Mouse (Mus musculus) left cerebral cortex, adult 11 months (tissue): Measurements from ENCODE around the gene Ttc27.
A peak's percentile ranks its signal among the peaks of the same experiment; 100 is the strongest.

Source experiments
- DNase-seq: peaks from one replicate; pipeline ENCODE4 v3.0.0; 2022; ENCODE audit warnings: low spot score

The Ttc27 gene

DNA sequence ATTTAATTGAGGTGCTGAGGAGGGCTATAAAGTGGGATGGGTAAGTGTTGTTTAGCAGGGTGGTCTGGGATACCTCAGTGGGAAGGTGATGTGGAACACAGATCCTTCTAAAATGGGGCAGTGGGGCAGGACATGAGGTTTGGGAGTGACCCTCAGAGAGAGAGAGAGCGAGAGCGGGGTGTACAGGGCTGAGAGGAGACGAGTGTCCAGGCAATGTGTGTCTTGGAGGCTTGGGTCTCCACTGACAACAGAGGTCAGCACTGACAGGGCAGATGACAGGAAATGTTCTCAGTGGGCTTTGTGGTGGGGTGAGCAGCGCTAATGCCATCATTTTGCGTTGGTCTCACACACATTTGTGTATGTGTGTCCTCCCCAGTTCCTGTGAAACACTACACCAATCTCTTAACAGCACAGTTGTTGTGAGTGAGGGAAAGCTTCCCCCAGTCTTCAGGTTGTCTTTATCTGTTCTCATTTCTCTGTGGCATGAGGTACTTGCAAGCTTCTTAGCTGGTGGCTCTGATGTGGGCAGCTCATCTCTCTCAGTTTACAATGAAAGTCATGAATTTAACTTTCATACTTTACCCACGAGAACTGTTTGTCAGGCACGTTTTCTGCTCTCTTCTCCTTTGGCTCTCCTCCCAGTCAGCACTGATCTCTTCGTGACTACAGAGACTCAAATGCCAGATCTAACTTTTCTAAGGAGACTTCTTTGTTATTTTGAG is 35.5 kb downstream of the Ttc27 start:
- no peak for DNase-seq

- no peak for DNase-seq
These were observed 36.1 kb downstream of the Ttc27 start for GRCm38 (mm10) chr17:74753628-74754104.

DNA sequence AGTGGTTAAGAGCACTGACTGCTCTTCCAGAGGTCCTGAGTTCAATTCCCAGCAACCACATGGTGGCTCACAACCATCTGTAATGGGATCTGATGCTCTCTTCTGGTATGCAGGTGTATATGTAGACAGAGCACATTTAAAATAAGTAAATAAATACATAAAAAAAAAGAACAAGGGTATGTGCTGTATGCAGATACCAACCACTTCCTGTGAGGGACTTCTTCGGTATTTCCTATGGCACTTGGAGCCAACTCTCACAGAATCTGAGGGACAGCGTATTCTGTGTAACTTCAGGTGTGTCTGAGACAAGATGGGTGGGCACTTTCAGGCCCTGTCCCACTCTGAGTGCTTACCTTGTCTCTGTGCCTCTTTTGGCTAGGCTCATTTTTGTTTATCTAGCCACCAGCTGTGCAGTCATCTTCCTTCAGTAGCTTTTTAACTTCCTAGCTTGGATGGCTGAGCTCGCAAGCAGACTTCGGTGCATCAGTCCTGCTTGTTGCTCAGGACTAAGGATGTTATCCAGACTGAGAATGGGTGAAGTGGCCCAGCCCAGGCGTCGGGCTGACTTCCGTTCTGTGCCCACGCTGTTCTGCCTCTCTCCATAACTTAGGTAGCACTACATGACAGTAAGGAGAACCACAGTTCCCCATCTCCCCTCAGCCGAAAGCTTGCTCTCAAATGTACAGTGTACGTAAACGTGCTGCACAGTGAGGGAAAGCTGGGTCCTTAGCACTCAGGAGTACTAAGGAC is 37.0 kb downstream of the Ttc27 start:
- no peak for DNase-seq

GRCm38 (mm10) chr17:74769390-74769811 is 51.9 kb downstream of the Ttc27 start:
- DNase-seq, result no peak

DNA sequence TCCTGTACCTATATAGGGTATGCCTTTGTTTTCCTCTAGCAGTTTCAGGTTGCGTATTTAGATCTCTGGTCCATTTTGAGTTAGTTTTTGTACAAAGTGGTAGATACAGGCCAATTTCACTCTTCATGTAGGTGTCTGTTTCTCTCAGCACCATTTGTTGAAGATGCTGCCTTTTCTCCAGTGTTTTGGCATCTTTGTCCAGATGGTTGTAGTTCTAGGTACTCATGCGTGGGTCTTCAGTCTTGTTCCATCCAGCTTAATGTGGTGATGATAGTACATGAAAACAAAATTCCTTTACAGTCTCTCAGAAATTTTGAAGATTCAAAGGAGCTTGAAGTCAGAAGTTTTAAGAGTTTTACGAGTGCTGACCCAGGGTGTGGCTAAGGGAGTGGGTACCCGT is 54.8 kb downstream of the Ttc27 start:
- DNase-seq, result no peak

GRCm38 (mm10) chr17:74773556-74773955 is 56.0 kb downstream of the Ttc27 start:
- no peak for DNase-seq

DNA sequence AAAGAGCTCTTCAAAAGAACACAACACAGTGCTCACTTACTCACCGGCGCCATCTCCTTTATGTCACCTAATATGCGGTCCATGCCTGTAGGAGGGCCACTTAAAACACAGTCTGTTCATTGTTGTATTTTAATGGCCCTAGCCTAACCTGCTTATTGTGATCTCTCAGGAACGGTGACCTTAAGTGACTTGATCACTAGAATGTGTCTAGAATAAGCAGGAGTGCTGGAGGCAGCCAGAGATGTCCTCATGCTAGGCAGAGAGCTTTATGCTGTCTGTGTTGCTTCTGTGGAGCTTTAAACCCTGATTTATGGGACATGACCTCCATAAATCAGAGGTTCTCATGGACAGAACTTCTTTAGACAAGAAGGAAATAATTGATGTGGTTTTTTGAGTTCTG is 62.6 kb downstream of the Ttc27 start:
- DNase-seq, result no peak

GRCm38 (mm10) chr17:74780627-74781026 is 63.1 kb downstream of the Ttc27 start:
- DNase-seq, result no peak

GRCm38 (mm10) chr17:74781911-74782310 is 64.4 kb downstream of the Ttc27 start:
- no peak for DNase-seq

GRCm38 (mm10) chr17:74785586-74785985 is 68.1 kb downstream of the Ttc27 start:
- DNase-seq, result no peak

DNA sequence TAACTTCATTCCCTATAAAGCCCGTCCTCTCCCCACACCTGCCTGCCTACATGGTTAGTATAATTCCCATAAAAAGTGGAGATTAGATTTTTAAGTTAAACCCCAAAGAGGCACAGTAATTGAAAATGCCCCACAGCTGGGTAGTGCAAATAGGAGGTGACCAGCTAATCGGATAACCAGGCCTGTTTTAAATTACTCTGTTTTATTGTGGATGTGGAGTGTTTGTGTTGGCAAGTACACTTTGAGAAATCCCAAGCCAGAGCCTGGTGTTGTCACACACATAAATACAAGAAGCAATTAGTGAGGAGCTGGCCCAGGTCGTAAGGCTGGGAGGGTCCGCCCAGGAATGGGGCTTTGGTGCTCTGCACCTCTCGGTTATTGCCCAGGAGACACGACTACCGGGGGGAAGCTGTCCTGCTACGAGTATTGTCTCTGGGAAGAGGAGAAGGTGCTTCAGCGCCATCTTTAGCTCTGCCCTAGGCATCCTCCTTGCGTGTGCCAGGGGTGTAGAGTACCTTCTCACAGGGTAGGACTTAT is 68.7 kb downstream of the Ttc27 start:
- DNase-seq, result no peak

DNA sequence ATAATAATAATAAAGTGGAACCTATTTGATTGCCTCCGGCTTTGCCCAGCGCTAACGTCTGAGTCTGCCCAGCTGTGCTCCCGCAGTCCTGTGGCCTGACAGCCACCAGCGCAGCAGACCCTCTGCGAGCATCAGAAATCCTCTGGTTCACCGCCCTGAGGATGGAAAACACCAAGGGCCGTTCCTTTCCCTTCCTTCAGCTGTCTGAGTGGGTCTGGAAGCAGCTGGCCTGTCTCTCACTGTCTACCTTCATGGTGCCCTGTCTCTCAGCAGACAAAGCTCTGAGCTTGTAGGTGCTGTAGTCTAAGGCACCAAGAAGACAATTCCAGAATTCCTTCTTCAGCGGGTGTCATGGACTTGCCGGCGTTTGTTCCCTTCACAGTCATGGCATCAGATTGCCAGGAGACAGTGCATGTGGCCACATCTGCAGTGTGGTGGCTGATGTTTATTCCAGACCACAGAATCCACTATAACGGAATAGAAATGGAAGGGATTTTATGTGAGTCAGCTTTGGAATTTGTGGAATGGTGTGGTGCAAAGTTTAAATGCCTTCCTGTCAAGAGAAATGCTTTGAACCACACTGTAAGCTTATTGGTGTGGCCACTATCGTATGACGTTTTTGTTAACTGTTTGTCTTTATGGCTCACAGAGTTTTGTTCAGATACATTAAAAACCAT is 78.6 kb downstream of the Ttc27 start:
- no peak for DNase-seq

DNA sequence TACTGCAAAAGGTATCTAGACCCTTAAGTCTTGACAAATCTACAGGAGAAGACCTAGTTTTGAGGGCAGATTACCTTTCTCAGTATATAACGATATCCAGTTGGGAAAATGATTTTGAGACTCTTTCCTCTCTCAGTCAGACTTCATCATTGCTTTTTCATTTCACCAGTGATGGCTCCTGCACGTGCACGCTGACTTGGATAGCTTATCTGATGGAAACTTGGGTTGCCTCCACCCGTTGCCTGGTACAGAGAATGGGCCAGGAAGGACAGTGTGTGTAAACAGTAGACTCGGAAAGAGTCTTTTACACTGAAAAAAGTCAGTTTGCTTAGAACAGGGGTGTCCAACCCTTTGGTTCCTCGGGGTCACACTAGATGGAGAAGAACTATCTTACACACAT is 82.3 kb downstream of the Ttc27 start:
- DNase-seq, result no peak

GRCm38 (mm10) chr17:74802765-74803164 is 85.2 kb downstream of the Ttc27 start:
- no peak for DNase-seq

DNA sequence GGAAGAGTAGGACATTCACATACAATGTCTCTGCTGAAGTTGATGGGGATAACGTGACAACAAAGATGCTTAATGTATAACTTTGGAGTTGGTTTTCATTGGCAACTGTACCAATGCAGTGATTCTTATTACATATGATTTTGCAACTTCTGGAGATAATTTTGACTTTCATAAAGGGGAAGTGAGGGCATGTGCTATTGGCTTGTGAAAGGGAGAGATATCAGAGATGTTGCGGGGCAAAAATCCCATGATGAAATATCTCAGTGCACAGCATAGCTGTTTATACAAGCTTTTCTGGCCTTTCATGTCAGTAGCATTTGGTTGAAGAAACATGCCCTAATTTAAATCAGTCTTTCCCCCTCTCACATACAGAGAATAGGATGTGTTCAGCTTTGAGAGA is 86.3 kb downstream of the Ttc27 start:
- DNase-seq, result no peak

GRCm38 (mm10) chr17:74804321-74804930 is 86.9 kb downstream of the Ttc27 start:
- DNase-seq, result no peak

DNA sequence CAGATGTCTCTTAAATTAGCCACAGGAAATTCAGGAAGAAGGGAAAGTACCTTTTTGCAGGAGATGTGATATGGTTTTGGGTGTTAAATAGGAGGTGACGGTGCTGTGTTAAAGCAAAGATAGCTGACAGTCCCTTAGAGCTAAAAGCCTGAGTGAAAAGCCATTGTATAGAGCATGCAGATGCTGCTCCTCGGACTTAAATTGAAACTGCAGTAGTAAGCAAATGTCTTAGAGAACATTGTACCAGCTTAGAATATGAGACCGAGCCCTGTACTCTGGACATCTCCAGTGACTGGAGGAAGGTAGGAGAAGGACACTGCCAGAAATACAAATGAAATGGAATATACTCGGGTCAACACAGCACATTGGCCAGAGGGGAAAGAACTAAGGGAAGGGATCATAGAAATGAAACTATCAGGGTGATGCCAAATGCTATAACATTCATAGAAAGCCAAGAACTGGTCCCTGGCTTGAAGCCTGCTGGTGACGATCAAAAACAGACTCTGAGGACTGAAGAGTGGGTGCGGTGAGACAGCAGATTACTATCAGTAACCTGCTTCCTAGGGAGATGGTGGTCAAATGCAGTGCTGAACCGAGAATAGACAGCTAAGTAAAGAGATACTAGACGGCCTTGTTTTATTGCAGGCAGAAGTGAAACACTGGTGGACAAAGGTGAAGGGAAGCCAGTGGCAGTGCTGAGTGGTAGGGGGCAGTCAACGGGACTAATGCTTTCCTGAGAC is 90.1 kb downstream of the Ttc27 start:
- no peak for DNase-seq

- no peak for DNase-seq
These were observed 90.8 kb downstream of the Ttc27 start for GRCm38 (mm10) chr17:74808330-74808729.

- DNase-seq, result no peak
These were observed 91.4 kb downstream of the Ttc27 start for GRCm38 (mm10) chr17:74808901-74809300.

GRCm38 (mm10) chr17:74810892-74811625 is 93.5 kb downstream of the Ttc27 start:
- DNase-seq, result peak; percentile 19

GRCm38 (mm10) chr17:74819711-74820110 is 102.2 kb downstream of the Ttc27 start:
- no peak for DNase-seq
